Mouse (Mus musculus) v-Abl transformed pro-B cells (cell line): ENCODE measurements around the gene Cyp1a2.
"Not testable (repeated sequence)": the region's sequence is repeated elsewhere in the genome, so short reads cannot be mapped to it uniquely, and the experiment has no call there.

ENCODE experiments used
- in situ Hi-C, 2 experiments: fragments of 400-800 bp; cut with MboI; formaldehyde crosslinking; loops; one replicate each; pipeline ENCODE4 v1.15.1; 2025; ENCODE audit not compliant: unreplicated experiment in 2 of 2

The Cyp1a2 gene

DNA sequence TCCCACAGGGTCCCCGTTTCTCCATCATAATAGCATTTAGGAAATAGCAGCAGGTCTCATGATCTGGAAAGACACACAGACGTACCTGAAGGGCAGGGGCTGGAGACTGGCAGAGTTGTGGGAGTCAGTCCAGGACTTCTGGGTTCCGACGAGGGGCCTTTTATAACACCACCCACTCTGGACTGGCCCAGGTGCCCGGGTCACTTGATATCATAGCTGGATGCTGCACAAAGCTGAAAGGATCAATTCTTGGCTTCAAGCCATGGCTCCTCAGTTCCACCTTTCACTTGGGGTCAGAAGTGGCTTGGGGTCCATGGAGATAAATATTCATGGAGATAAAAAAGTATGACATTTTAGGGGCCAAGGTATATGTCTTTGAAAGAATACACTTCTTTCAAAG, at the start of gene Cyp1a2:
Gene Cyp1a2 (minus strand): TSS at position 184 of the 400 bp plus-strand sequence.
- in situ Hi-C loops: loop anchor here in 1 of 2 experiments (25.0 kb wide), 1 partner anchor 446 kb away; the partner anchor contains the start of gene Trcg1

DNA sequence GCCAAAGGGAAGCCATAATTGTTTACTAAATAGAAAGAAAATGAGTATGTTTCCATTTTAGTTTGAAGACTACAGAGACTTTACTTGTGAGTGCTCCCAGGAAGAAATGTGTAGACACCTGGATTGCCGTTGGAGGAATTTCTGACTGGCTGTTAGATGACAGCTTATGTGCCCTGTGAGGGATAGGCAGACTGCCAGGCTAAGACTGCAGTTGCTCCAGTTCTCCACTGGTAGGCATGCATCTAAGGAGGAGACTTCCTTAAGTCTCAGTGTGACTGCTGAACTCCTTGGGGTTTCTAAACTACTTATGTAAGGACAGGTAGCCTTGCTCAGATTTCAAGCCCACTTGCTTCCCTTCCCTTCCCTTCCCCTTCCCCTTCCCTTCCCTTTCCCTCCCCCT, 44.8 kb upstream of the Cyp1a2 start:
- in situ Hi-C loops: loop anchor here in 1 of 2 experiments (25.0 kb wide), 1 partner anchor 516 kb away; no protein-coding TSS in a partner anchor

DNA sequence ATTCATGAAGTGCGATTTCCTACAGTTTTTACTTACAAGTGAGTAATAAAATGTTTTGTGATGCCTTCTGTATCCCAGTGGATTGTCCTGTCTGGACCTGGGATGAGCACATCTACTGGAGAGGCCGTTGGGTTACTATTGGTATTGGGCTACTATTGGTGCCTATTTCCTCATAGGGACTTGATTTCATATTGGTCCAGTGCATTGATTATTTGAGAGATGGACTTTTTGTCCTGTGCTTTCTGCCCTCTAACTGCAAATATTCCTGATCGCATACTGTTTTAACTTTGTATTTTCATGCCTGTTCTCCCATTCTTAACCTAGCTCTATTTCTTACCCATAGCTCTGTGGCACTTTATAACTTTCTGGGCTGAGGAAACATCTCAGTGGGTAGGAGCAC, 41.2 kb upstream of the Cyp1a2 start:
- in situ Hi-C loops: loop anchor here in 1 of 2 experiments (25.0 kb wide), 1 partner anchor 512 kb away; no protein-coding TSS in a partner anchor

DNA sequence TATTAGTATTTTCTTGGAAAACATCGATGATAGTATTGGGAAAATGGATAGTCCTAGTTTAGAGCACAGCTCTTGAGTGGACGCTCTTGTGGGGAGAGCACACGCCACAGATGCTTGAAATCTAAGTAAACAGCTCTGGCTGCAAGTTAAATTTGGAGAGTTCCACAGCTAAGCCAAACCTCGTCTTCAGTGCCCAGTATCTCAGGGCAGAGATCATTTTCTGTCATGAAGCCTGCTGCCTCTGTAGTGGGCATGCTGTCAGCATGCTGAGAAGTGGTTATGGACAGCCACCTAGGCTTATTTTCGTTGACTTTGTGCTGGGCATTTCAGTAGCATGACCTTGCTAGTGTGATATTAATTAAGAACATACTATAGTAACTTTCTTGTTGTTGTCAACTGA, 40.3 kb upstream of the Cyp1a2 start:
- in situ Hi-C loops: no loop called here

DNA sequence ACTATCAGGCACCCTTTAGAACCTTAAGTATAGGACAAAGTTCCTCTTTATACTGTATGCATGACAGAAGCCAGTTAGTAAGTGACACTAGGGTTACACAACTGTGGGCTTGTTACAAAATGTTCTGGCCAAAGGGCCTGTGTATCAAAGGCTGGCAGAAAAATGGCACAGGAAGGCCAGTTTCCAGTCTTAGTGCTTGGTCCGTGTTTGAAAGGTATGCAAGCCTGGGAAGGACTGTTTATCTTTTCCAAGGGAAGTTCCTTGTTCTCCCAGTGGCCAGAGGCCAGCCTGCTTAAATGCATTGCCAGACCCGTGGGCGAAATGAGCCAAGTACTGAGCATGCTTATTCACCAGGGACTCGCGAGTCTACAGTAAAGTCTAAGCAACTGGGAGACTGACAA, 39.8 kb upstream of the Cyp1a2 start:
- in situ Hi-C loops: no loop called here

DNA sequence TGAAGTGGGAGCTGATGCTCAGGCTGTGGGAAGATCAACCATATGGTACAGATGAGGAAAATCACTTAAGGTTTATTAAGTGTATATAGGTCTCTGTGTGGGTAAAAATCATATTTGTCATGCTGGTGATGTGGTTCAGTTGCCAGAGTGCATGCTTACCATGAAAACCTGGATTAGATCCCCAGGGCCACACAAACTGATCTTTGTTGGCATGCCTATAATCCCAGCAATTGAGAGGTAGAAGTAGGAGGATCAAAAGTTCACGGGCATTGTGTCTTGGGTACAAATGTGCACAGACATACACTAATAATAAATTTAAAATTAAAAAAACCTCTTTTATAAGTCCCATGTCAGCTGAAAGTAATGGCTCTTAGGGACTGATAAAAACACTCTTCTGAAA, 38.9 kb upstream of the Cyp1a2 start:
- in situ Hi-C loops: no loop called here

DNA sequence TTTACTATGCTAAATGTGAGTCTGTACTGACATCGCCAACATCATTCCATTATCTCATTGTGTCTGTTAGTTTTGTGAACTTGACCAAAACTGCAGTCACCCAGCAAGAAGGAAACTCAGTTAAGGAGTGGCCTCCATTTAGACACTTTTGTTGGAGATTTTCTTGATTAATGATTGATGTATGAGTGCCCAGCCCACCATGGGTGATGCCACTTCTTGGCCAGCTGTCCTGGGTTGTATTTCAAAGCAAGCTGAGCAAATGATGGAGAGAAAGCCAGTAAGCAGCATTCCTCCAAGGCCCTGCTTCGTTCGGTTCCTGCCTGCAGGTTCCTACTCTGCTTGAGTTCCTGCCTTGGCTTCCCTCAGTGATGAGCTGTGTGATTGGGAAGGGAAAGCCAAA, 37.2 kb upstream of the Cyp1a2 start:
- in situ Hi-C loops: no loop called here

DNA sequence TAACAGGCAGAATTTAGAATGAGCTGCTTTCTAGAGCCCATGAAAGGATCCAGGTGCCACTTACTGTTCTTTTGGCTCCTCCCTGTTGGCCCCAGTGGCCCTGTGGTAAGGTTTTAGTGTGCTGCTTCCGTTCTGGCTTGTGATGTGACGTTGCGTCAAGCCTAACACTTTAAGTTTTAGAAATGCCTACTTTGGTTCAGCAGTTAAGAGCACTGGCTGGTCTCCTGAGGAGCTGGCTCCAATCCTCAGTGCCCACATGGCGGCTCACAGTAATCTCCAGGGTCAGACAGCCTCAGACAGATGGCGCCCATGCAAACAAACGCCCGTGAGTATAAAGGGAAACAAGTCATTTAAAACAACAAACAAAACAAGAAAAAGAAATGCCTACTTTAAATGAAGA, 34.9 kb upstream of the Cyp1a2 start:
- in situ Hi-C loops: no loop called here

DNA sequence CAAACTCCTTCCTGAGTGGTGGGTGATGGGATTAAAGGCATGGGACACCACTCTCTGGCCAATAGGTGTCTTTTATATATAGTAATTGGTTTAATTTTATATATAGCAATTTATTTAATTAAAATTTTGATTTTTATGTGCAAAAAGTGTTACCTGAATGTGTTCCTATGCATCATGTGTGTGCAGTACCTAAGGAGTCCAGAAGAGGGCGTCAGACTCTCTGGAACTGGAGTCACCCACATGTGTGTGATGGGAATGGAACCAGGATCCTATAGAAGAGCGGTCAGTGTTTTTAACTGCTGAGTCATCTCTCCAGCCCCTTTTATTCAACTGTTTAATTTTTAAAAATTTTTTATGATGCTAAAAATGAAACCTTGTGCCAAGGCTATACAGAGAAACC, 28.7 kb upstream of the Cyp1a2 start:
- in situ Hi-C loops: no loop called here

DNA sequence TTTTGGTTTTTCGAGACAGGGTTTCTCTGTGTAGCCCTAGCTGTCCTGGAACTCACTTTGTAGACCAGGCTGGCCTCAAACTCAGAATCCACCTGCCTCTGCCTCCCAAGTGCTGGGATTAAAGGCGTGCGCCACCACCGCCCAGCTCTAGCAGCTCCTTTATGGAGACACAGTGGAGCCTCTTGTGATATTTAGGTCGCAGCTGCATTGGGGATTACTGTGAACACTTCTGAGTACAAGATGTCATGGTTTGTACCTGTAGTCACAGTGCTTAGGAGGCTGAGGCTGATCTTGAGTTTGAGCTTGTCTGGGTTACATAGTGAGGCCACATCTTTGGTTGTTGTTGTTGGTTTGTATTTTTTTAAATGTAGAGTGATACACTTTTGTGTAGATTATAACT, 26.7 kb upstream of the Cyp1a2 start:
- in situ Hi-C loops: not testable (repeated sequence)

DNA sequence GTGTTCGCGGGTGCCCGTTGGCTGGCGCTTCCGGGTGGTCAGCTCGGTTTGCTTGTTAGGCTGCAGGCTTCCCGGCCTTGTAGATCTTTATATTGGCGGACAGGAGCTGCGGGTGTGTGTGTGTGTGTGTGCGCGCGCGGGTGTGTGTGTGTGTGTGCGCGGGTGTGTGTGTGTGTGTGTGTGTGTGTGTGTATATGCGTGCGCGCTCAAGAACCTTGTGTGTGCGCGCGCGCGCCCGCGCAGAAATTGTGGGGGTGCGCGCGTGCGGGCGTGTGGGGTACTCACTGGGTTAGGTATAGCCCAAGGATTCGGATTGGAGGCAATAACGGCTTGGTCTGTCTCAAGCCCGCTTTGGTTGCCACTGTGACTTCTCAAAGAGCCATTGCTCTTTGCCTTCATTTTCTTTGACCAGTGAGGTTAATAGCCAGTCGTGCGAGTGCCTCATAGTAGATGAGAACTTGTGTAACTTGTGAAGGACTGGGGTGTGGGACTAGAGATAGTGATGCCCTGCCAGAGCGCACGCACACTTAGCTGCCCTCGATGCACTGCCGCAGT, 25.3 kb upstream of the Cyp1a2 start:
- in situ Hi-C loops: no loop called here

DNA sequence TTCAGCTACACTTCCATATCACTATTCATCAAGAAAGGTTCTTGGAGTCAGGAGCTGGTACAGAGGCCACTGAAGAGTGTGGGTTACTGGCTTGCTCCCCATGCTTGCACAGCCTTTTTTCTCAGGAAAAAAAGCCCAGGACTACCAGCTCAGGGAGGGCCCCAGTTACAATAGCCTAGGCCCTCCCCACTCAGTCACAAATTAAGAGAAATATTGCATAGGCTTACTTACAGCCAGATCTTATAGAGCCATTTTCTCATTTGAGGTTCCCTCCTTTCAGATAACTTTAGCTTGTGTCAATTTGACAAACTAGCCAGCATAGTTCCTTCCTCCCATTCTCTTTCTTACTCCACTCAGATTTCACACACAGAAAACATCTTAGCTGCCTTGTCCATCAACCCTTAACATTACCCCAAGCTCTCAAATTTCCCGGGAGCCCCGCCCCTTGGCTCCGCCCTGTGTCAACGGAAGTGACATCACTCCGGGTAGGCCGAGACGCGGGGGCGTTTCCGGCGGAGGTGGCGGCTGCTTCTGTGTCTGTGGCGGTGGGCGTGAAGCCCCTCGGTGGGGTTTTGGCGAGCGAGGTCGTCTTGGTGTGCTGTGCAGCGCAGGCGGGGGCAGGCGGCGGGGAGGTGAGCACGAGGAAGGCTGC, 24.7 kb upstream of the Cyp1a2 start, which contains the start of gene Edc3:
Gene Edc3 (plus strand): TSS at position 473 of the 652 bp plus-strand sequence.
- in situ Hi-C loops: no loop called here

DNA sequence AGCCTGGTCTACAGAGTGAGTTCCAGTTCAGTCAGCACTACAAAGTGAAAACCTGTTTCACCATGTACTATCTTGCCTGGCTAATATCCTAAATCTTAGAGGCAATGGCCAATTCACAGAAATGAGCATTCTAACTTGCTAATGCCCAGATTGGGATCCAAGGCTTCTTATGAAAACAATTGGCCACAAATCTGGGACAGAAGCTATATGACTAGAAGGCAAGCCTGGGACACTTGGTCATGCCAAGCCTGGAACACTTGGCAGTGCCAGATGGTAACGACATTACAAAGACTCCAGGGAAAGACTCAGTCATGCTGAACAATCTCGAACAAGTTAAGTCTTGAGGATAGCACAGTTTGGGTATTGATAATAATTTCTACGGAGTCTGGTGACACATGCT, 23.0 kb upstream of the Cyp1a2 start:
- in situ Hi-C loops: no loop called here

DNA sequence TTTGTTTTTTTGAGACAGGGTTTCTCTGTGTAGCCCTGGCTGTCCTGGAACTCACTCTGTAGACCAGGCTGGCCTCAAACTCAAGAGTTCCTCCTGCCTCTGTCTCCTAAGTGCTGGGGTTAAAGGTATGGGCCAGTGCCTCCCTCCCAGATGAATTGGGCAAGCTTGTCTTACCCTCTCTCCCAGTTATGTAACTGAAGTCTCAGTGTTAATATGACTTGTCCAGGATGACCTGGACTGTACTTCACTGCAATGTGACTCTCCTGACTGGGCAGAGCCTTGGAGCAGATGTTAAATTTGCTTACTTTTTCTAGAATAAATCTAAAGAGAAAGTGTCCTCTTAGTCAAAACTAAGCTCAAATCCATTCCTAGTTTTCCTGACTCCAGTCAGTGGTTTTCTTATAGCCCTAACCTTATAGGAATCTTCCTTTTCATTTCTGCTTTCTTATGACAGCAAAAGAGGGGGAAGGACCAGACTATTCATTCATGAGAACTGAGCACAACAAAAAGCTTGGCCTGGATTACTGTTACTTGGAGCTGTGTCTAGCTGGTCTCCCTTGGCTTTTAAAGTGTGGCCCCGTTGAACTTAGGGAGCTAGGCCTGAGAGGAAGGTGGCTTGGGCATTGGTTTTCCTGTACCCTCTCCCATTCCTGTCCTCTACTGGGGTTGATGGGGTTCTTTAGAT, 15.1 kb upstream of the Cyp1a2 start:
- in situ Hi-C loops: loop anchor here in 1 of 2 experiments (25.0 kb wide), 1 partner anchor 461 kb away; the partner anchor contains the start of gene Trcg1

DNA sequence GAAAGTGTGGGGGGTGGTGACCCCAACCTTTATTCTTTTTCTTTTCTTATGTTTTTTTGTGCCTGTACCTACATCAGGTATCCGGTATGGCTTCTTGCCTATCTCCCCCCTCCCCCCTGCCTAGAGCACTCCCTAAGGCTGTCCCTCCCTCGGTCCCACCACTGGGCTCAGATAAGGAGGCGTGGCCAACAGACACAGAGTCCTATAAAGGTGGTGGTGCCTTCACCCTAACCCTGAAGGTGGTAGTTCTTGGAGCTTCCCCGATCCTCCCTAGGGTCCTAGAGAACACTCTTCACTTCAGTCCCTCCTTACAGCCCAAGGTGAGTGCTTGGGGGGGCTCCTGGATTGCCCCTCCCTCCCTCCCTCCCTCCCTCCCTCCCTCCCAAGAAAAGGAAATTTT, 13.9 kb upstream of the Cyp1a2 start:
- in situ Hi-C loops: loop anchor here in 1 of 2 experiments (25.0 kb wide), 1 partner anchor 460 kb away; the partner anchor contains the start of gene Trcg1

DNA sequence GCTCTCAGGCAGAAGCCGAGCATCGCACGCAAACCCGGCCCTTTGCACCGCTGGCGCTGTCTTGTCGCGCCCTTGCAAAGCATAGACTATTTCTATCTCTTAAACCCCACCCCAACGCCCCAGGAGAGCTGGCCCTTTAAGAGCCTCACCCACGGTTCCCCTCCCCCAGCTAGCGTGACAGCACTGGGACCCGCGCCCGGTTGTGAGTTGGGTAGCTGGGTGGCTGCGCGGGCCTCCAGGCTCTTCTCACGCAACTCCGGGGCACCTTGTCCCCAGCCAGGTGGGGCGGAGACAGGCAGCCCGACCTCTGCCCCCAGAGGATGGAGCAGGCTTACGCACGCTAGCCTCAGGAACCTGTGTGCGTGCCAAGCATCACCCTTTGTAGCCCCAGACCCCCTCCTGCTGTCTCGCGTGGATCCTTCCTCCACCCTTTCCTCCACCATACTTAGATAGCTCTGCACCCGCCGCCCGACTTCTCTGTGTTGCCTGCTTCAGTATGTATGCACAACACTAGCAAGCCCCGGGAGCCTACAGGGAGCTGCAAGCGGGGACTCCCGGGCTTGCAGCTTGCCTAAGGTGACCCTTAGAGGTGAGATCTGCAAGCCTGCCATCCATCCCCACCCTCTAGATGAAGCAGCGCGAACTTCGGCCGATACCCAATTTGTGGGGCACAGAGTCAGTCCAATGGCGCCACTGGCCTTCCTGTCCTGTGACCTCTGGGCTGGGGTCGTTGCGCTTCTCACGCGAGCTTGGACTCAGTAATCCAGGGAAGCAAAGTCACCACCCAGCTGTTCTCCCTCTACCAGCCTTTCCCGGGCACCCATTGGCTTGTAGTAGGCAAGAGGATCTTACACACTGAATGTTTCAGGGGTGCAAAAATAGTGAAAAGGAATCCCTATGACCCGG, 13.1 kb upstream of the Cyp1a2 start:
- in situ Hi-C loops: loop anchor here in 1 of 2 experiments (25.0 kb wide), 1 partner anchor 459 kb away; the partner anchor contains the start of gene Trcg1

DNA sequence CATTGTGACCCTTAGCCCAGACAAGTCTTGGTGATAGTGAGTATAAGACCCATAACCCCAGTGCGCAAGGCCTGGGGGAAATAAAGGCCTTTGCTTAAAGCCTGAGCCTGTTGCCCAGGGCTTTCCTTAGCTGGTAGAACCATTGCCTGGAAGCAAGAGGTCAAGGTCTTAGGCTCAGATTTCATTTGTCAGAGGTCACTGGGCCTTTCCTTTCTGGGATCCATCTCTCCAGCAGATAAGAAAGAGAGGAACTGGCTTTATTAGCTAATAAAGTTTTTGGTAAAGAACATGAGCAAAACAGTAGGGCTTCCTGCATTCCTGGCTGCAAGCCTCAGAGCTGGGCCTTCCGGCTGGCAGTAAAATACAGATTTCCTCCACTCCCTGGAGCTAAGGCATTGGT, 10.6 kb upstream of the Cyp1a2 start:
- in situ Hi-C loops: loop anchor here in 1 of 2 experiments (25.0 kb wide), 1 partner anchor 457 kb away; the partner anchor contains the start of gene Trcg1

DNA sequence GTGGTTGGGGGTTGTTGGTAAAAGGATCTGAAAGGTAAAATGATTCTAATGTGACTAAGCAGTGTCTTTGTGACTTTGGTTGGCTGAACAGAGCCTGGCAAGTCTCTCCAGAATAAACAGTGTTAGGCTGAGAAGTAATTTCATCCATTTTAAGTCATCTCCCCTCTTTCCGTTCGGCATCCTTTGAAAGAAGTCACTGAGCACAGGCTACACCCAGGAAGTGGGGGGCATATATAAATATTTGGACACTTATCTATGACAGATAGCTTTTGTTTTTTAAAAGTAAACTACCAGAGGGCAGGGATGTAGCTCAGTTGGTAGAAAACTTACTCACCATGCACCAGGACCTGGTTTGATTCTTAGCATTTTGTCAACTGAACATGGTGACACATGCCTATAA, 5.1 kb upstream of the Cyp1a2 start:
- in situ Hi-C loops: loop anchor here in 1 of 2 experiments (25.0 kb wide), 1 partner anchor 451 kb away; the partner anchor contains the start of gene Trcg1

DNA sequence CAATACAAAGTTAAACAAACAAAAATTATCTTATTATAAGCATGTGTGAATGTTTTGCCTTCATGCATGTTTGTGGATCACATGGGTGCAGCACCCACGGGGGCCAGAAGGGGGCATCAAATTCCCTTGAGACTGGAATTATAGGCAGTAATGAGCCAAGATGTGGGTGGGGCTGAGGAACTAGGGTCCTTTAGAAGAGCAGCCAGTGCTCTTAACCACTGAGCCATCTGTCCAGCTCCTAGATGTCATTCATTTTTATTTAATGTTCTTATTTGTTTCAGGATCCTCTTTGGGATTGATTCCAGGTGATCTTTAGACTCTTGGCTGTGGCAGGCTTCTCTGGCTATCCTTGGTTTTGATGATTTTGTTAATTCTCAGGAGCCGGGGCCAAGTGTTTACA, 4.7 kb upstream of the Cyp1a2 start:
- in situ Hi-C loops: loop anchor here in 1 of 2 experiments (25.0 kb wide), 1 partner anchor 451 kb away; the partner anchor contains the start of gene Trcg1

DNA sequence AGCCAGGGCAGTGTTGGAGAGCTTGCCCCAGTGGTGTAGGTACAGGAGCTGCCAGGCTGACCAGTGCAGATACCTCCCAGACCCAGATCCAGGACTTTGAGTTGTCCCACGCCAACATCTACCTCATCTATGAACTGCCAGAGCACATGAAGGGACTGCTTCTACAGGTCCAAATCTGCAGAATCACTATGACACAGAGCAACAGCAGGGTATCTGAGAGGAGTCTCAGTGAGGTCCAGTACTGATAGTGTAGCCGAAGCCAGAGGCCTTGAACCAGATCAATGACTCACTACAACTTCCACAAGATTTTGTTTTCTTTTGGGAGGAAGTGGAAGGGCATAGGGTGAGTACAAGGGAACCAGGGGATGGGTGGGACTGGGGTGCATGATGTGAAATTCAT, 4.2 kb upstream of the Cyp1a2 start, which contains the start of gene Cyp1a1:
Gene Cyp1a1 (plus strand): TSS at position 178 of the 400 bp plus-strand sequence.
- in situ Hi-C loops: loop anchor here in 1 of 2 experiments (25.0 kb wide), 1 partner anchor 450 kb away; the partner anchor contains the start of gene Trcg1
